Mouse (Mus musculus) cerebellum, adult 9-10 months (tissue): ENCODE data around the gene Erg.

ENCODE experiments used
- DNase-seq: peaks from one replicate; pipeline ENCODE4 v3.0.0; 2022

Erg gene

GRCm38 (mm10) chr16:95475041-95475440 is 111.4 kb downstream of the Erg start:
- no peak for DNase-seq

- no peak for DNase-seq
These were observed 112.4 kb downstream of the Erg start for GRCm38 (mm10) chr16:95473946-95474345.

GRCm38 (mm10) chr16:95472771-95473170 is 113.6 kb downstream of the Erg start:
- no peak for DNase-seq

- DNase-seq = no peak
These were observed 116.9 kb downstream of the Erg start for GRCm38 (mm10) chr16:95469262-95470139.

GRCm38 (mm10) chr16:95467893-95468292 is 118.5 kb downstream of the Erg start:
- DNase-seq = no peak

GRCm38 (mm10) chr16:95466548-95466947 is 119.8 kb downstream of the Erg start:
- DNase-seq = no peak

GRCm38 (mm10) chr16:95464609-95465008 is 121.8 kb downstream of the Erg start:
- DNase-seq = no peak

- no peak for DNase-seq
These were observed 122.6 kb downstream of the Erg start for GRCm38 (mm10) chr16:95463796-95464195.

- no peak for DNase-seq
These were observed 124.5 kb downstream of the Erg start for GRCm38 (mm10) chr16:95461941-95462340.

GRCm38 (mm10) chr16:95460336-95460735 is 126.1 kb downstream of the Erg start:
- DNase-seq = no peak

- DNase-seq = no peak
These were observed 127.1 kb downstream of the Erg start for GRCm38 (mm10) chr16:95459325-95459691.

- DNase-seq = no peak
These were observed 127.6 kb downstream of the Erg start for GRCm38 (mm10) chr16:95458590-95459324.

- DNase-seq = no peak
These were observed 129.4 kb downstream of the Erg start for GRCm38 (mm10) chr16:95457006-95457405.

- no peak for DNase-seq
These were observed 130.5 kb downstream of the Erg start for GRCm38 (mm10) chr16:95455896-95456295.

- DNase-seq = no peak
These were observed 130.9 kb downstream of the Erg start for GRCm38 (mm10) chr16:95455461-95455860.

GRCm38 (mm10) chr16:95452411-95452810 is 134.0 kb downstream of the Erg start:
- no peak for DNase-seq

- no peak for DNase-seq
These were observed 137.1 kb downstream of the Erg start for GRCm38 (mm10) chr16:95449361-95449725.

- DNase-seq = no peak
These were observed 137.6 kb downstream of the Erg start for GRCm38 (mm10) chr16:95448643-95449360.

- no peak for DNase-seq
These were observed 138.5 kb downstream of the Erg start for GRCm38 (mm10) chr16:95447896-95448295.

GRCm38 (mm10) chr16:95446368-95446767 is 140.0 kb downstream of the Erg start:
- no peak for DNase-seq

- no peak for DNase-seq
These were observed 144.4 kb downstream of the Erg start for GRCm38 (mm10) chr16:95442023-95442422.

GRCm38 (mm10) chr16:95441179-95441578 is 145.2 kb downstream of the Erg start:
- no peak for DNase-seq

- DNase-seq = peak; percentile 20
These were observed 146.1 kb downstream of the Erg start for GRCm38 (mm10) chr16:95440334-95440733.

- DNase-seq = no peak
These were observed 146.6 kb downstream of the Erg start for GRCm38 (mm10) chr16:95439794-95440193.
